Mouse (Mus musculus): Measurements from ENCODE around the gene Fibcd1. TPM values are rescaled to one million over a fixed set of nuclear protein-coding genes. Genes with fewer than 3 reads are reported as not detected.

The Fibcd1 gene
- polyA plus RNA-seq, 1 experiment from 2014 or later = 1.1 TPM

DNA sequence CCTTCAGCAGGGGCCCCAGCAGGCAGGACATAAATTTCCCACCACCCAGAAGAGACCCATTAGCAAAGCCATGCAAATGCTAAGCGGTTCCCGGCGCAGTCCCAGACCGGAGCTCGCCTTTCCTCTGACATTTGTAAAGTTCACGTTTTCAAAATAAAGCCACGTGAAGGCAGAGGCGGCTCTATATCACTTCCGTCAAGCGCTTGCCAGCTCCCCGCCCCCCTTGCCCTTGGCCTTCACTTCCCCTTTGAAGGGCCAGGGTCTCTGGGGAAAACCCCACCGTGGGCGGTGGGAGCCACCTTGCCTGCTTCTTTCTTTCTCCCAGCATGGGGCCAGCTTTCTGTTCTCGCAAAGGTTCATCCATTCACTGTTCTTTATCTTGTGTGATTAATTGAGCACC is 35.1 kb upstream of the Fibcd1 start:
- Histone ChIP-seq H3K27ac (ENCODE audit: low read depth, low read length) (no peak overlapping the region), H3K4me1 (ENCODE audit: control insufficient read depth, insufficient read depth, low read length) (peaks cover 7% of the 10 kb centered on the region; the same call in 1 of the 2 replicates), H3K9me3 (ENCODE audit: control insufficient read depth, low read length) (no peaks in the 10 kb centered on the region), H3K4me2 (replicated peaks; ENCODE audit: low read depth, low read length) (0 out of 2 replicates have a peak overlapping the region, but pooled peaks have one; percentile 15), H3K36me3 (ENCODE audit: control insufficient read depth, insufficient read depth, low read length) (no peaks in the 10 kb centered on the region), H3K27me3 (ENCODE audit: control insufficient read depth, insufficient read depth, low read length) (peaks cover 26% of the 10 kb centered on the region), H3K4me3 (ENCODE audit: low read length) (no peak overlapping the region), H3K9ac (ENCODE audit: low read depth, low read length) (no peak overlapping the region)
- peak; percentile 40; the same call in 1 of the 2 replicates for ATAC-seq (ENCODE audit: low FRiP score, low TSS enrichment)
- WGBS = 3% methylated on average over 14 of the region's 14 CpGs

DNA sequence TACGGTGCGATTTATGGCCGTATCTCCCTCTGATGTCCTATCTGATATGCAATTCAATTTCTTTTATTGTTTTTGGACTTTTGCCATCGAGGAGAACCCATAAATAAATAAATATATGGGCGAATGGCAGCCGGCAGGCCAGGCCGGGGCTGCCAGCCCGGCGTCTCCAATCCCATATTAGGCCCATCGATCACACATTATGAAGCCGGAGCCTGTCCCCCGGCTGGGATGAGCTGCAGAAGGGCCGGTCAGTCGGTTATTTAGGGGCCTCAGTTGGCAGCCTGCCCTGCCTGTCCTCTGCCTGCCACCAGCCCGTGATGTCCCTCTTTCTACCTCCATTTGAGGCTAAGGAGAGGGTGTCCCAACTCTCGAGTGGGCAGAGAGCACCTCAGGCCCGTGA is 32.8 kb upstream of the Fibcd1 start:
- WGBS = 67% methylated on average over 17 of the region's 17 CpGs
- H3K4me2 ChIP-seq (replicated peaks; ENCODE audit: low read depth, low read length) = no peak overlapping the region
- no peak overlapping the region for H3K9ac ChIP-seq (ENCODE audit: low read depth, low read length)
- no peak for ATAC-seq (ENCODE audit: low FRiP score, low TSS enrichment)
- no peak overlapping the region for H3K4me3 ChIP-seq (ENCODE audit: low read length)
- no peaks in the 10 kb centered on the region for H3K36me3 ChIP-seq (ENCODE audit: control insufficient read depth, insufficient read depth, low read length)
- H3K27me3 ChIP-seq (ENCODE audit: control insufficient read depth, insufficient read depth, low read length) = peaks cover 24% of the 10 kb centered on the region
- H3K4me1 ChIP-seq (ENCODE audit: control insufficient read depth, insufficient read depth, low read length) = peaks cover 7% of the 10 kb centered on the region; the same call in 1 of the 2 replicates
- no peaks in the 10 kb centered on the region for H3K9me3 ChIP-seq (ENCODE audit: control insufficient read depth, low read length)
- no peak overlapping the region for H3K27ac ChIP-seq (ENCODE audit: low read depth, low read length)

DNA sequence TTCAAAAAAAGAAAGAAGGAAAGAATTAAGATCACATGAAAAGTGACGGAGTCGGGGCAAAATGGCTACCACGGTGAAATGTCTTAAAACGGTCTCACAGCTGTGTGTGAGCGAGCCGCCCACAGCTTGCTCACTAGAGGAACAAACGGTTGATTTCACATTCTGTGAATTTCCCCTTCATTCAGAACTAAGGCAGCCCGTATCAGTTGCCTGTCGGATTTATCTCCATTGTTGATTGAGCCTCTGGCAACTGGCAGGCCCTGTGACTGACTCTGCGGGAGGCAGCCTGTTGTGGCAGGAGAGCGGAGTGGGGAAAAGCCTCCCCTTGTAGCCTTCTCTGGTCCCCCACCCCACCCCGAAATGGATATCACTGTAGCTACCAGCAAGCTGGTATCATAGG is 30.6 kb upstream of the Fibcd1 start:
- no peak overlapping the region for H3K4me3 ChIP-seq (ENCODE audit: low read length)
- peaks cover 7% of the 10 kb centered on the region for H3K27me3 ChIP-seq (ENCODE audit: control insufficient read depth, insufficient read depth, low read length)
- no peaks in the 10 kb centered on the region for H3K36me3 ChIP-seq (ENCODE audit: control insufficient read depth, insufficient read depth, low read length)
- H3K4me1 ChIP-seq (ENCODE audit: control insufficient read depth, insufficient read depth, low read length) = peaks cover 7% of the 10 kb centered on the region; the same call in 1 of the 2 replicates
- H3K27ac ChIP-seq (ENCODE audit: low read depth, low read length) = no peak overlapping the region
- ATAC-seq (ENCODE audit: low FRiP score, low TSS enrichment) = no peak
- no peak overlapping the region for H3K4me2 ChIP-seq (replicated peaks; ENCODE audit: low read depth, low read length)
- WGBS = 40% methylated on average over 12 of the region's 12 CpGs
- peaks cover 6% of the 10 kb centered on the region; the same call in 1 of the 2 replicates for H3K9me3 ChIP-seq (ENCODE audit: control insufficient read depth, low read length)
- H3K9ac ChIP-seq (ENCODE audit: low read depth, low read length) = no peak overlapping the region

DNA sequence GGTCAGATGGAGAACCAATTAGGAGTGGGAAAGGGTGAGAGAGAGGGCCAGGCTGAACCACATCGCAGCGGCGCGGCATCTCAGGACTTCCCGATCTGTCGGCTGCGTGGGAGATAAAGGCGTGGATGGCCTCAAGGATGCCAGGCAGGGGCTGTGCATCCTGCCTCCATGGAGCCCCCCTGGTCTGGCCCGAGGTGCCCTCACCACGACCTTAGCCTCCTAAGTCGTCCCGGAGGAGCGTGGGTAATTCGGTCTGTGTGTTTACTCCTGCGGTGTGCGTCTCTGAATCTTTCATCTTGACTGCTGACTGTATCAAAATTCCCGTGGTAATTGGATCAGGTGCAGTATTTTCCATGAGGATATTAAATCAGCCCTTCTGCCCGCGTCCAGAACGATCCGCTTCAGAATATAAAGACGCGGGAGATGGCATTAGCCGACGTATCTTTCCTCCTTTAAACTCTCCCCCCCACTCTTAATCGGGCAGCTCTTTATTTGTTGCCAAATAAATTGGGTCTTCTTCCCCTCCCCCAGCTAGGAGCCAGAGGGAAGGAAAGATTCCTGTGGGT is 28.6 kb upstream of the Fibcd1 start:
- H3K9ac ChIP-seq (ENCODE audit: low read depth, low read length) = no peak overlapping the region
- no peaks in the 10 kb centered on the region; the same call in 1 of the 2 replicates for H3K27me3 ChIP-seq (ENCODE audit: control insufficient read depth, insufficient read depth, low read length)
- peaks cover 6% of the 10 kb centered on the region; the same call in 1 of the 2 replicates for H3K9me3 ChIP-seq (ENCODE audit: control insufficient read depth, low read length)
- no peak overlapping the region for H3K27ac ChIP-seq (ENCODE audit: low read depth, low read length)
- ATAC-seq (ENCODE audit: low FRiP score, low TSS enrichment) = no peak
- 56% methylated on average over 26 of the region's 26 CpGs for WGBS
- H3K36me3 ChIP-seq (ENCODE audit: control insufficient read depth, insufficient read depth, low read length) = no peaks in the 10 kb centered on the region
- no peak overlapping the region for H3K4me2 ChIP-seq (replicated peaks; ENCODE audit: low read depth, low read length)
- H3K4me3 ChIP-seq (ENCODE audit: low read length) = no peak overlapping the region
- no peaks in the 10 kb centered on the region for H3K4me1 ChIP-seq (ENCODE audit: control insufficient read depth, insufficient read depth, low read length)

DNA sequence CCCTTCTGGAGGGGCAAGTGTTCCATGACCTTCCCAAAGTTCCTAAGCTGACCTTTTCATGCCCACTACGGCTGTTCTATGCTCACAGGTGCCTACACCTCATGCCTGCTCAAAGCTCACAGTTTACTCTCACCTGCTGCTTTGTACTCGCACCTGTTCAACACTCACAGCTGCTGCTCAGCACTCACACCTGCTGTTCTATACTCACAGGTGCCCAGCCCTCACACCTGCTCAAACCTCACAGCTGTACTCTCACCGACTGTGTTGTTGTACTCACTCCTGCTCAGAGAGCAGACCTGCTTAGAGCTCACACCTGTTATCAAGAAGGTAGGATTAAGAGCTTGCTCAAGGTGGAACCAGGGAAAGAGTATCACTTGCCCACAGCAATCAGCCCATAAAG is 24.9 kb upstream of the Fibcd1 start:
- 68% methylated on average over 3 of the region's 3 CpGs for WGBS

DNA sequence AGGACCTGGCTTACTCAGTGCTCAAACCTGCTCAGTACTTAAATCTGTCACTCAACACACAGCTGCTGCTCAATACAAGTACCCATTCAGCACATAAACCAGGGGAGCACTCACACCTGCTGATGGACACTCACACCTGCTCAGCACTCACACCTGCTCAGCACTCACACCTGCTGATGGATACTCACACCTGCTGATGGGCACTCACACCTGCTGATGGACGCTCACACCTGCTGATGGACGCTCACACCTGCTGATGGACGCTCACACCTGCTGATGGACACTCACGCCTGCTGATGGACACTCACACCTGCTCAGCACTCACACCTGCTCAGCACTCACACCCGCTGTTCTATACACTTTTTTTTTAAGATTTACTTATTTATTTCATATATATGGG is 23.9 kb upstream of the Fibcd1 start:
- Histone ChIP-seq H3K27ac (ENCODE audit: low read depth, low read length) (no peak overlapping the region), H3K4me3 (ENCODE audit: low read length) (no peak overlapping the region), H3K9ac (ENCODE audit: low read depth, low read length) (no peak overlapping the region), H3K4me2 (replicated peaks; ENCODE audit: low read depth, low read length) (no peak overlapping the region), H3K9me3 (ENCODE audit: control insufficient read depth, low read length) (peaks cover 6% of the 10 kb centered on the region; the same call in 1 of the 2 replicates), H3K27me3 (ENCODE audit: control insufficient read depth, insufficient read depth, low read length) (no peaks in the 10 kb centered on the region; the same call in 1 of the 2 replicates), H3K4me1 (ENCODE audit: control insufficient read depth, insufficient read depth, low read length) (peaks cover 7% of the 10 kb centered on the region; the same call in 1 of the 2 replicates), H3K36me3 (ENCODE audit: control insufficient read depth, insufficient read depth, low read length) (no peaks in the 10 kb centered on the region)
- WGBS = 91% methylated on average over 5 of the region's 5 CpGs
- no peak for ATAC-seq (ENCODE audit: low FRiP score, low TSS enrichment)

More for the DNA sequence above, 24.9 kb upstream of the Fibcd1 start:
- H3K9me3 ChIP-seq (ENCODE audit: control insufficient read depth, low read length) = peaks cover 6% of the 10 kb centered on the region; the same call in 1 of the 2 replicates
- no peak overlapping the region for H3K9ac ChIP-seq (ENCODE audit: low read depth, low read length)
- H3K4me3 ChIP-seq (ENCODE audit: low read length) = no peak overlapping the region
- H3K4me2 ChIP-seq (replicated peaks; ENCODE audit: low read depth, low read length) = no peak overlapping the region
- ATAC-seq (ENCODE audit: low FRiP score, low TSS enrichment) = no peak
- no peaks in the 10 kb centered on the region for H3K36me3 ChIP-seq (ENCODE audit: control insufficient read depth, insufficient read depth, low read length)
- no peak overlapping the region for H3K27ac ChIP-seq (ENCODE audit: low read depth, low read length)
- H3K4me1 ChIP-seq (ENCODE audit: control insufficient read depth, insufficient read depth, low read length) = peaks cover 4% of the 10 kb centered on the region; the same call in 1 of the 2 replicates
- H3K27me3 ChIP-seq (ENCODE audit: control insufficient read depth, insufficient read depth, low read length) = no peaks in the 10 kb centered on the region; the same call in 1 of the 2 replicates

DNA sequence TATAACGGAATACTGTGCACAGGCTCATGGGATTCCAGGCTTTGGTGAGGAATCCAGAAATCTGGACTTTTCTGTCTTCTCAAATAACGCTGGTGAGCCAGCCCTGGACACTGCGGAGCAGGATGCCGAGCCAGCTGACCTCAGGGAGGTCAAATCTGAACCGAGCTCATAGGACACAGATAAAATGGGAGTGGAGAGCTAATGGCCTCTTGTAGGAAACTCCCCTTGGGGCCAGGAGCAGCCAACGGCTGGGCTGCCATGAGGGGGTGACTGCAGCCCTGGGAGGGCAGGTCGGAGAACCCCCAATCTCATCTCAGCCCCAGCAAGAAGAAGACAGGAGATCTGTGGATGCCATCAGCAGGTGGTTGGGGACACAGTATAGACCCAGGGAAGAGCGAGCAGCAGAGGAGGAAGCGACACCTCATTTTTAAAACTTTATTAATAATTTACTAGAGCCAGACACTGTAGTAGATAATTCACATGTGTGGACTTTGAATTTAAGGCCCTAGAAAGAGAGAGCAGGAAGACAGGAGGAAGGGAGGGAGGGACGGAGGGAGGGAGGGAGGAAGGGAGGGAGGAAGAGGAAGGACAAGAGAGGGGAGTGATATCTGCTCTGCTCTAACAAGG is 22.8 kb upstream of the Fibcd1 start:
- H3K9me3 ChIP-seq (ENCODE audit: control insufficient read depth, low read length) = peaks cover 6% of the 10 kb centered on the region; the same call in 1 of the 2 replicates
- no peaks in the 10 kb centered on the region; the same call in 1 of the 2 replicates for H3K27me3 ChIP-seq (ENCODE audit: control insufficient read depth, insufficient read depth, low read length)
- H3K27ac ChIP-seq (ENCODE audit: low read depth, low read length) = 0 out of 2 replicates have a peak overlapping the region, but pooled peaks have one; percentile 48
- no peak overlapping the region for H3K4me3 ChIP-seq (ENCODE audit: low read length)
- WGBS = 45% methylated on average over 10 of the region's 10 CpGs
- H3K4me2 ChIP-seq (replicated peaks; ENCODE audit: low read depth, low read length) = no peak overlapping the region
- peaks cover 7% of the 10 kb centered on the region; the same call in 1 of the 2 replicates for H3K4me1 ChIP-seq (ENCODE audit: control insufficient read depth, insufficient read depth, low read length)
- no peak for ATAC-seq (ENCODE audit: low FRiP score, low TSS enrichment)
- H3K9ac ChIP-seq (ENCODE audit: low read depth, low read length) = no peak overlapping the region
- no peaks in the 10 kb centered on the region for H3K36me3 ChIP-seq (ENCODE audit: control insufficient read depth, insufficient read depth, low read length)

DNA sequence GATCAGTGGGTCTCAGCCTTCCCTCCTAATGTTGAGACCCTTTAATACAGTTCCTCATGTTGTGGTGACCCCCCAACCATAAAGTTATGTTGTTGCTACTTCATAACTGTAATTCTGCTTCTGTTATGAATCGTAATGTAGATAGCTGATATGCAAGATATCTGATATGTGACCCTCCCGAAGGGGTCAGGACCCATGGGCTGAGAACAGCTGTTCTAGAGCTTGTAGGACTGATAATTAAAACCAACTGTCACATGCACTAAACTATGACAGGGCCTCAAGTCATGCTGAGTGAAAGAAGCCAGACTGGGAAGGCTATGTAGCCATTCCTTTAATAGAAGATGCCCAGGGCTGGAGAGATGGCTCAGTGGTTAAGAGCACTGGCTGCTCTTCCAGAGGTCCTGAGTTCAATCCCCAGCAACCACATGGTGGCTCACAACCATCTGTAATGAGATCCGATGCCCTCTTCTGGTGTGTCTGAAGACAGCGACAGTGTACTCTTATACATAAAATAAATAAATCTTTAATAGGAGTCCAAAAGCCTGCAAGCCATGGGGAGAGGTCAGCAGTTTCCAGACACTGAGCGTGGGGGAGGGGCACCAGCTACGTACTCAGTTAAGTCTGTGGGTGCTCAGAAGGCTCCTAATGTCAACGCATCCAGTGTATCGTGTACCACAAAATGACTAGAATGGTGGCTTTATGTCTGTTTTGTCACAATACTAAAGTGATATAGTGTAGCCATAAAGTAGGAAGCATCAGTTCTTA is 22.1 kb upstream of the Fibcd1 start:
- Histone ChIP-seq H3K27me3 (ENCODE audit: control insufficient read depth, insufficient read depth, low read length) (no peaks in the 10 kb centered on the region; the same call in 1 of the 2 replicates), H3K36me3 (ENCODE audit: control insufficient read depth, insufficient read depth, low read length) (no peaks in the 10 kb centered on the region), H3K9ac (ENCODE audit: low read depth, low read length) (no peak overlapping the region), H3K4me2 (replicated peaks; ENCODE audit: low read depth, low read length) (no peak overlapping the region), H3K4me3 (ENCODE audit: low read length) (no peak overlapping the region), H3K27ac (ENCODE audit: low read depth, low read length) (no peak overlapping the region), H3K4me1 (ENCODE audit: control insufficient read depth, insufficient read depth, low read length) (peaks cover 7% of the 10 kb centered on the region; the same call in 1 of the 2 replicates), H3K9me3 (ENCODE audit: control insufficient read depth, low read length) (peaks cover 6% of the 10 kb centered on the region; the same call in 1 of the 2 replicates)
- 67% methylated on average over 8 of the region's 8 CpGs for WGBS
- ATAC-seq (ENCODE audit: low FRiP score, low TSS enrichment) = no peak
